ENCODE assay signal across 7 mouse cellular contexts in the genomic region with DNA sequence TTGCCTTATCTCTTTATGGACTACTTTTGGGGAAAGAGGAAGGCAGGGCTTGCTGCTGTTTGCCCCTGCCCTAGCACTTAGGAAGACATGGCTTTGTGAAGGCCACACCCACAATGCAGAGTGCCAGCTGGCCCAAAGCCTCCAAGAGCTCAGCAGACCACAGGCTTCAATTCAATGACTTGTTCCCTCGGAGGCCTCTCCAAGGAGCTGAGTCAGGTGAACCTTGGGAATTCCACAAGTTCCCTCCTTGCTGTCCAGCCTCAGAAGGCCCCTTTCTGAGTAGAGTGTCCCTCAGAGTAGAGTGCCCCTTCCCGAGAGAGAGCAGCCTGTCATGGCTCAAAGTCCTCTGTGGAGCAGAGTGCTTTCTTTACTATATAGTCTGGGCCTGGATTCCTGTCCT.
A peak's percentile ranks its signal among the peaks of the same experiment; 100 is the strongest.
DNase-seq lines count a peak whose midpoint lies in the region; ATAC-seq lines count a peak whose summit lies in the region.

No protein-coding gene starts in this region.

- no peaks in the 10 kb centered on the region for H3K27me3 ChIP-seq in heart, embryonic 13.5 days (replicated peaks)

- 21% methylated on average over 2 of the region's 2 CpGs for WGBS in heart, embryonic 13.5 days

- H3K4me1 ChIP-seq in heart, embryonic 13.5 days: peaks cover 43% of the 10 kb centered on the region

- DNase-seq in Muller cell, postnatal 12 days (ENCODE audit: inconsistent ontology term): peak; percentile 62
- peak; percentile 85 for DNase-seq in adrenal gland, postnatal 10 days
- DNase-seq in kidney, postnatal 10 days: peak; percentile 82
- no peak for DNase-seq in spleen, adult 12 weeks (ENCODE audit: low spot score)
- no peak for DNase-seq in right cerebral cortex, postnatal 14 days

- ATAC-seq in heart, embryonic 13.5 days (ENCODE audit: extremely low read depth, insufficient number of reproducible peaks, low FRiP score, low TSS enrichment): no peak
- ATAC-seq in megakaryocyte, adult 5-6 weeks (ENCODE audit: poor library complexity, severe bottlenecking): peak; percentile 32; the same call in 1 of the 2 replicates

- H3K27ac ChIP-seq in heart, embryonic 13.5 days (replicated peaks): peak overlapping the region; percentile 53

- H3K9me3 ChIP-seq in heart, embryonic 13.5 days: no peaks in the 10 kb centered on the region

- no peak overlapping the region for H3K4me3 ChIP-seq in heart, embryonic 13.5 days

- H3K9ac ChIP-seq in heart, embryonic 13.5 days: peak overlapping the region; percentile 2

- peak overlapping the region; percentile 25 for H3K4me2 ChIP-seq in heart, embryonic 13.5 days

- H3K36me3 ChIP-seq in heart, embryonic 13.5 days: no peaks in the 10 kb centered on the region

Comparison
In these comparisons a context has a peak if more than half of its experiments do, and no peak if none do; other contexts are left out.
1. DNase-seq: peak in Muller cell, postnatal 12 days (single experiment), adrenal gland, postnatal 10 days (single experiment) and kidney, postnatal 10 days (single experiment); none in spleen, adult 12 weeks (single experiment) and right cerebral cortex, postnatal 14 days (single experiment).